Mouse (Mus musculus) testis, postnatal 10 days (tissue): ENCODE measurements around the gene Krtap4-7.
"Not testable (repeated sequence)": the region's sequence is repeated elsewhere in the genome, so short reads cannot be mapped to it uniquely, and the experiment has no call there.

Experiments used
- DNase-seq: peaks from one replicate; pipeline ENCODE4 v3.0.0; 2021; ENCODE audit warnings: low spot score

Krtap4-7 gene

DNA sequence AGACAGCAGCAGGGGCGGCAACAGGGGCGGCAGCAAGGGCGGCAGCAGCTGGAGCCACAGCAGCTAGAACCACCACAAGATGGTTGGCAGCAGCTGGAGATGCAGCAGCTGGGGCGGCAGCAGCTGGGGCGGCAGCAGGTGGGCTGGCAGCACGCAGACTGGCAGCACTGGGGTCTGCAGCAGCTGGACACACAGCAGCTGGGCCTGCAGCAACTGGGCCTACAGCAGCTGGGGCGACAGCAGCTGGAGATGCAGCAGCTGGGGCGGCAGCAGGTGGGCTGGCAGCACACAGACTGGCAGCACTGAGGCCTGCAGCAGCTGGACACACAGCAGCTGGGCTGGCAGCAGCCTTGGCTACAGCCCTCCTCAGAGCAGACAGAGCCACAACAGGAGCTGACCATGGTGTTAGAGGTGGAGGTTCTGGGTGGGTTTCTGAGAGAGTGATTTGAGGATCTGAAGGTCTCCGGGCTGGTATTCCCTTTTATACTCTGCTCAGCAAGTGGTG is at the start of gene Krtap4-7:
Gene Krtap4-7, minus strand, starts transcription at position 455 of the 505 bp plus-strand sequence.
- DNase-seq = not testable (repeated sequence)

- no peak for DNase-seq
Observed at GRCm38 (mm10) chr11:99690463-99690862, 46.6 kb upstream of the Krtap4-7 start, which contains the start of gene Gm14190. Gene Gm14190, minus strand, starts transcription at chr11:99690740.

DNA sequence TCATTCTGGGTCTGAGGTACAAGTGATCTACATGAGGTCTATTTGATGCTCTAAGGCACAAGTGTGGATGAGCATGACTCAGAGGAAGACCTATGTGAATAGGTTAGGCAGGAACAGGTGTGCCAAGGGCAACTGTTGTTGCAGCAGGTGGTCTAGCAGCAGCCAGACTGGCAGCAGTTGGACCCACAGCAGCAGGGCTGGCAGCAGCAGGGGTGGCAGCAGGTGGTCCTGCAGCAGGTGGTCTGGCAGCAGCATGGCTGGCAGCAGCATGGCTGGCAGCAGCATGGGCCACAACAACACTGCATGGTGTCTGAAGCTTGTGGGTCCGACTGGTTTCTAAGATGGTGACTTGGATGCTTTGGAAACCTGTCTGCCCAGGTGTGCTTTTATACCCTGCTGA is 41.3 kb upstream of the Krtap4-7 start:
- DNase-seq = not testable (repeated sequence)

- DNase-seq = no peak
Observed at GRCm38 (mm10) chr11:99683481-99683880, 39.6 kb upstream of the Krtap4-7 start.

- DNase-seq = no peak
Observed at GRCm38 (mm10) chr11:99665860-99666259, 22.0 kb upstream of the Krtap4-7 start, which contains the start of gene Krtap4-6. Gene Krtap4-6, minus strand, starts transcription at chr11:99665960.

DNA sequence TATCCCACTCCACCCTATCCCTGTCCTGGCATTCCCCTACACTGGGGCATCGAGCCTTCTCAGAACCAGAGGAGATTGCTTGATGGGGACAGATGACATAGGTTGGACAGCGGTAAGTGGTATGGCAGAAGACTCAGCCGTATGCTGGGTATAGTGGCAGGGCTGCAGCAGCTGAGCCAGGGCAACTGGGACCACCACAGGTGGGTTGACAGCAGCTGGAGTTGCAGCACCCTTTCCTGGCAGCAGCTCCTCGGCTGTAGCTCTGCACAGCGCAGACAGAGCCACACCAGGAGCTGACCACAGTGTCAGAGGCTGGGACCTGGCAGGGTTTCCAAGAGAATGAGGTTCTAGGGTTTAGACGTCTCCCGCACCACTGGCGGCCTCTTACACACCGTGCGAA is 18.9 kb upstream of the Krtap4-7 start:
- no peak for DNase-seq

DNA sequence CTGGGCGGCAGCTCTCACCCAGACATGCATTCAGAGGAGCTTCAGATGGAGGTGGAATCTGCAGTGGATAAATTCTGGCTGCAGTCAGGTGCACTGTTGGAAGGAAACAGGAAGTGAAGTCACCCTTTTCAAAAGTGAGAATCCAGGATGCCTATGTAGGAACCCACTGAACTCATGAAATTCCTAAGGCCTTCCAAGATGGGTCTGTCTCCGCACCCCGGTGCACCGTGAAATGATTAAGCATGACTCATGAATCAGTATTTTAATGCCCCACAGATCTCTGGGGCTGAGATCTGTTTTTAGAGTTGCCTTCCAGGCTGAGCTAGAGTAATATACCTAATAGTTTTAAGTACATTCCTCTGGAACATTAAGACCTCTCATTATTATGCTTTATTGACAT is 15.4 kb upstream of the Krtap4-7 start:
- no peak for DNase-seq

DNA sequence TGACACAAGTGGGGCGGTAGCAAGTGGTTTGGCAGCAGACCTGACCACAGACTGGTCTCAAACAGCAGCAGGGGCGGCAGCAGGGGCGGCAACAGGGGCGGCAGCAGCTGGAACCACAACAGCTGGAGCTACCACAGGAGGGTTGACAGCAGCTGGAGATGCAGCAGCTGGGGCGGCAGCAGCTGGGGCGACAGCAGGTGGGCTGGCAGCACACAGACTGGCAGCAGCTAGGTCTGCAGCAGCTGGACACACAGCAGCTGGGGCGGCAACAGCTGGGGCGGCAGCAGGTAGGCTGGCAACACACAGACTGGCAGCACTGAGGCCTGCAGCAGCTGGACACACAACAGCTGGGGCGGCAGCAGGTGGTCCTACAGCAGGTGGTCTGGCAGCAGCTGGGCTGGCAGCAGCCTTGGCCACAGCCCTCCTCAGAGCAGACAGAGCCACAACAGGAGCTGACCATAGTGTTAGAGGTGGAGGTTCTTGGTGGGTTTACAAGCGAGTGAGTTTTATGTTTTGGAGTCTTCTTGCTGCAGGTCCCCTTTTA is 14.7 kb upstream of the Krtap4-7 start, which contains the start of gene Gm11563:
Gene Gm11563, minus strand, starts transcription at position 494 of the 544 bp plus-strand sequence.
- DNase-seq = not testable (repeated sequence)

DNA sequence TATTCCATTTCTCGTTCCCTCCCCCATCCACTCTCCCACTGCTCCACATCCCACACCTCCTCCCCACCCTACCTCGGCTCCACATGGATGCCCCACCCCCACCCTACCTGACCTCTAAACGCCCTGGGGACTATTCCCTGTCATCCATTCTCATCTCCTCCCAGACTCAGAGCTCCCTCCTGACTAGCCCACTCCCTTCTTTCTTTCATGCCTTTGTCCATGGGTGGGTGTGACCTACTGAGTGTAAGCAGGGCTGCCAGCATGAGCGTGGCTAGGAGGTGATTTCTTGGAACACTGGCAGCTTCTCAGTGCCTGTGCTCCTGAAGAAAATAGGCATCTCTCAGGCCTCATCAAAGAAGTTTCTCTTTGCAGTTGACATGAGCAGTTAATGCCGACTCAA is 13.2 kb upstream of the Krtap4-7 start:
- no peak for DNase-seq

DNA sequence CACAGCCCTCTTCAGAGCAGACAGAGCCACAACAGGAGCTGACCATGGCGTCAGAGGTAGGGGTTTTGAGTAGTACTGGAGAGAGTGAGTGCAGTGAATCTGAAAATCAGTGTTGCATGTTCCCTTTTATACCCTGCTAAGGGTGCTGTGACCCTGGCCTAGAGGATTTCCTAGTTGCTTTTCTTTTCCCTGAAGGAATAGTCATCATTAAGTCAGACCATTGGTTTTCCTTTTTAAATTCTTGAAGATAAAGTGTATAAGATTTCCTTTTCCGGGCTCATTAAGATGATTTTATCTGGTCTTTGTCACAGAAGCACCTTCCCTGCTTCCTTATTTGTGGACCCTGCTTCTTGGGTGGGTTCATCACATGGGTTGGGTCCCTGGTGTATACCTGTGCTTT is 6.2 kb upstream of the Krtap4-7 start, which contains the start of gene Gm11555:
Gene Gm11555, minus strand, starts transcription at position 101 of the 400 bp plus-strand sequence.
- DNase-seq = no peak

- no peak for DNase-seq
Observed at GRCm38 (mm10) chr11:99646444-99646843, 2.6 kb upstream of the Krtap4-7 start.

GRCm38 (mm10) chr11:99644351-99644750 is 462 bp upstream of the Krtap4-7 start:
- no peak for DNase-seq

DNA sequence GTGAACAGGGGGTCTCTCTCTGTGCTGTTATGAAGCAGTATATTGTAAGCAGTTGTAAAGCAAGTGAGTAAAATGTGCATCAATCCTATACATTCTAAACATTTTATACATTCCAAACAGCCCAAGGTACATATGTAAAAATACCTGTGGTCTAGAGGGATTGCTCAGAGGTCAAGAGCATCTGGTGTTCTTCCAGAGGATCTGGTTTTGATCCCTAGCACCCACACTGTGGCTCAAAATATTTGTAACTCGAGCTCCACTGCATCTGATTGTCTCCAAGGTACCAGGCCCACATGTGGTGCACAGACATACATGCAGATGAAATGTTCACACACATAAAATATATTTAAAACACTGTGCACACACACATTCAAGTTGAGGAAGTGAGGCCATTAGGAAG is 3.0 kb downstream of the Krtap4-7 start:
- DNase-seq = no peak

- DNase-seq = no peak
Observed at GRCm38 (mm10) chr11:99637086-99637485, 6.8 kb downstream of the Krtap4-7 start.

DNA sequence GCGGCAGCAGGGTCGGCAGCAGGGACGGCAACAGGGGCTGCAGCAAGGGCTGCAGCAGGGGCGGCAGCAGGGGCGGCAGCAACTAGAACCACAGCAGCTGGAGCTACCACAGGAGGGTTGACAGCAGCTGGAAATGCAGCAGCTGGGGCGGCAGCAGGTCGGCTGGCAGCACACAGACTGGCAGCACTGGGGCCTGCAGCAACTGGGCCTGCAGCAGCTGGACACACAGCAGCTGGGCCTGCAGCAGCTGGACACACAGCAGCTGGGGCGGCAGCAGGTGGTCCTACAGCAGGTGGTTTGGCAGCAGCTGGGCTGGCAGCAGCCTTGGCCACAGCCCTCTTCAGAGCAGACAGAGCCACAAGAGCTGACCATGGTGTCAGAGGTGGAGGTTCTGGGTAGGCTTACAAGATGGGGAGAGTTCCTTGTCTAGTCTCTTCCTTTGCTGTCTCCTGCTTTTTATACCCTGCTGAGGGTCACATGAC is 9.2 kb downstream of the Krtap4-7 start, which contains the start of gene Krtap4-2:
Gene Krtap4-2, minus strand, starts transcription at position 432 of the 482 bp plus-strand sequence.
- no peak for DNase-seq

GRCm38 (mm10) chr11:99633293-99633692 is 10.6 kb downstream of the Krtap4-7 start:
- DNase-seq = no peak

- no peak for DNase-seq
Observed at GRCm38 (mm10) chr11:99630890-99631289, 13.0 kb downstream of the Krtap4-7 start.

DNA sequence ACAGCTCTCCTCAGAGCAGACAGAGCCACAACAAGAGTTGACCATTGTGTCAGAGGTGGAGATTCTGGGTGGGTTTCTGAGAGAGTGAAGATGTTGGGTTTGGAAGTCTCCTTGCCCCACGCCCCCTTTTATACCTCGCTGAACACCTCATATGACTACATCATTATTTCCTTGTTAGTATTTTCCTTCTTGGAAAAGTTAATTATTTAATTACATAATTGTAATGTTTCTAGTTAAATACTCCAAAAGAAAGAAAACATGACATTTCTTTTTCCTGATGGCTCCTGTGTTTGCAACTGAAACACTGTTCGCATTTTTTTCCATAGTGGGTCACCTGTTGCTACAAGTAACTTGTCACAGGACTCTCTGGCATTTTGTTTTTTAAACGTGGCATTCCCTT is 15.8 kb downstream of the Krtap4-7 start, which contains the start of gene Krtap4-1:
Gene Krtap4-1, minus strand, starts transcription at position 101 of the 400 bp plus-strand sequence.
- DNase-seq = no peak

DNA sequence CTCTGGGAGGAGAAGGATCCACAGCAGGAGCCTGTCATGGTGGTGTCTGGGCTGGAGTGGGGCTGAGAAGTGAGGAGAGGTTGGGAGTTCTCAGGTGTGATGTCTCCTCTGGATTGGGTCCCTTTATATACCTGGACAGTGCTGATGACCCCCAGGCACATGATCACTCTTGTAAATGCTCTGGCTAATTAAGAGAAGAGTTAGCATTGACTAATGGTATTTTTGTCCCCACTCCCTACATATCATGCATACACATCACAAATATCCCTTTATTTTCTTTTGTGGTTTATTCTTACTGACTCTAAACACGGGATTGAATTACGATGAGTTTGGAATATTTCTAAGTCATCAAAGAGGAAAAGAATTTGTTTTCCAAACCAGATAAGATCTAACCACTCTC is 23.6 kb downstream of the Krtap4-7 start, which contains the start of gene Gm11562:
Gene Gm11562, minus strand, starts transcription at position 101 of the 400 bp plus-strand sequence.
- DNase-seq = no peak

DNA sequence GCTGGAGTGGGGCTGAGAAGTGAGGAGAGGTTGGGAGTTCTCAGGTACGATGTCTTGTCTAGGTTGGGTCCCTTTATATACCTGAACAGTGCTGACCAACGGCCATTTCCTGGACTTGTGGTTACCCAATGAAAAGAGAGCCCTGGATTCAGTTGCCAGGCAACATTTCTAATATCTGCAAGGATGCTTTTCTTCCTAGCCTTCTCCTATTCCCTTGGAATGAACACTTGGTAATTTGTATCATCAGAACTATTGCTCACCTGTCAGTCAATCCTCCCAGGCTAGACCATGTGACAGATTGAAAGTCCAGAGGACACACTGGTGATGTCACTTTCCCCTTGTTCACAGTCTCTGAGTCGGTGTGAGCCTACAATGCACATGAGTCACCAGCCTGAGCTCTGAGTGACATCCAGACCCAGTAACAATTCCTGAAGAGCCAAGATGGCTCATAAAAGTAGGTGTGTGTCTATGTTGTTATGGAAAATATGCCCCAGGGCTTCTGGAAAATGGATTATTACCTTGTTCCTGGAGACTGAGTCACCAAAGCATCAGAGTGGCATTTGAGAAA is 29.0 kb downstream of the Krtap4-7 start, which contains the start of gene Krtap2-4:
Gene Krtap2-4, minus strand, starts transcription at position 51 of the 568 bp plus-strand sequence.
- no peak for DNase-seq

GRCm38 (mm10) chr11:99610089-99610488 is 33.8 kb downstream of the Krtap4-7 start, which contains the start of gene Gm11937:
Gene Gm11937, minus strand, starts transcription at chr11:99610189.
- not testable (repeated sequence) for DNase-seq

DNA sequence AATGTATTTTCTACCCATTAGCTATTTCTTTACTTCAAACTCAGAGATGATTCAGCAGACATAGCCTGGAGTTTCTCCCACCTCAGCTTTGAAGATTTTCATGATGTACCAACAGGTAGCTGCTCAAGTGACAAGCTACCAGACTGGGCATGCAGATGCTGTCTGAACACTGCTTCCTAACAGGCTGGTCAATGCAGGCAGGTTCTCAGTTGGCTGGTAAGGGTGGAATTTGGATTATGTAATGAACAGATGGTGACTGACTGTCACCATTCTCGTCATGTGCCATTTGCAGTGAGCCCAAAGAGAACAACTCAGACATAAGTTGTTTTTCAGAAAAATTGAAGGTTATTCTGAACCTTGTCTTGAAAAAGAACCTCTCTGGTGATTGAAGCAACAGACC is 34.8 kb downstream of the Krtap4-7 start:
- DNase-seq = no peak

GRCm38 (mm10) chr11:99603208-99603607 is 40.7 kb downstream of the Krtap4-7 start, which contains the start of gene Gm11938:
Gene Gm11938, minus strand, starts transcription at chr11:99603308.
- not testable (repeated sequence) for DNase-seq
